Mouse (Mus musculus): ENCODE results near the gene Ndrg4.
"Not testable (repeated sequence)": the region's sequence is repeated elsewhere in the genome, so short reads cannot be mapped to it uniquely, and the experiment has no call there.

Gene Ndrg4

DNA sequence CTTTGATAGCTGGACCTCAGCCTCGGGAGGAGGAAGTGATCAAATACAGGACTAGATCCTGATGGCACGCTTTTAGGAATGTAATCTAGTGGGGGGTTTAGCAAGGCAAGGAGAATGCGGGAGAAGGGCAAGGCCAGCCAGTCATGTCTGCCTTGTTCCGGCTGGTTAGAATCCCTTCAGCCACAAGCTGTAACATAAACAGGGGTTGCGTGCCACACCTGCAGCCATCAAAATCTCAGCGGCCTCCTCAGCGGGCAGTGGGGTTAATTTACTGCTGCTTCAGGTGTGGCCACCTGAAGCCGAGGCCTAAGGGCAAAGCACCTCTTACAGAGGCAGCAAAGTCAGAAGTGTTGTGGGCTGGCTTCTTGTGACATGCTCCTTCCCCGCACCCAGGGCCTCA is at the start of gene Ndrg4:
Gene Ndrg4, plus strand, starts transcription at position 350 of the 400 bp plus-strand sequence.
- no peak for DNase-seq (ENCODE audit: low spot score)

DNA sequence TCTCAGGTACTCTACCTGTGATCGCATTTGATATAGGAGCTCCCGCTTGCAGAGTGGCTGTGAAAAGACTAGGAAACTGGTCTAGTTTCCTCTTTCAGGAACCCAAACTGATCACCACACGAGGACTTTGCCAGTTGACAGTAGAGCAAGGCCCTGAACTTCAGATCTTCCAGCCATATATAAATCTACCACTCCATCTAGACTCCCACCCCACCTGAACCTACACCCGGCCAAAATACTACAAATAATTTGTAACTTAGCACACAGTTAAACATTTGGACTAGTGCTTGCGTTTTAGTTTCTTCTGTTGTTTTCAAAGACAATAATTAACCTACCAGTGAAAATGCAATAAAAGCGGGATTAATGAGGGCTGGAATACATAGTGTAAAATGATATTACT is 43.9 kb upstream of the Ndrg4 start:
- DNase-seq (ENCODE audit: low spot score): no peak

DNA sequence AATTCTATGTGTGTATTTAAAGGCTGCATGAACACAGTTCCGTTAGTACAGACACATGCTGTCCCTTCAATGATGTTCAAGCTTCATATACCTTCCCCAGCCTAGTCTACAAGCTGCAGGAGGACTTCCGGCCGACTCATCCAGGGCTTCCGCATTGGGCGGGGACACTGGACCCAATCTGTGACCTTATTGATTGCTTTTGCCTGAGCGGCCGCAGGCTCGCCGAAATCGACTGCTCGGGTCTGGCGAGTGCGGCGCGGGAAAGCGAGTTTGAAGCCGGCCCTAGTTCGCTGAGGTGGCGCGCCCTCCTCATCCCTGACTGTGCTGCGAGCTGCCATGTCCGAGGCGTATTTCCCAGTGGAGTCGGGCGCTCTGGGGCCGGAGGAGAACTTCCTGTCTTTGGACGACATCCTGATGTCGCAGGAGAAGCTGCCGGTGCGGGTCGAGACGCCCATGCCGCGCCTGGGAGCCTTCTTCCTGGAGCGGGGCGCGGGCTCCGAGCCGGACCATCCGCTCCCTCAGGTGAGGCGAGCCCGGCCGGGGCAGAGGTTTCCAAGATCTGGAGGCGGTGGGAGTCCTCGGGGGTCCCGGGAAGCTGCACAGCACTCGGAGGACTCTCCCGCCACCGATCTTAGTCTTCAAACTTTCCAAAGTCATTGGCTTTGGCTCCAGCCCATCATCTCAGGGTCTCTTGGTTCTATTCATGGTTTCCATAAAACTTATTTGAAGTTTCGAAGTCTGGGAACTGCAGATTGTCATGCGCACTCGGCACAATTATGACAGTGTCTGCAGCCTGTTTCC is 43.3 kb upstream of the Ndrg4 start, which contains the start of gene Gins3:
Gene Gins3, plus strand, starts transcription at position 192 of the 801 bp plus-strand sequence.
- peak; percentile 91 for DNase-seq (ENCODE audit: low spot score)

DNA sequence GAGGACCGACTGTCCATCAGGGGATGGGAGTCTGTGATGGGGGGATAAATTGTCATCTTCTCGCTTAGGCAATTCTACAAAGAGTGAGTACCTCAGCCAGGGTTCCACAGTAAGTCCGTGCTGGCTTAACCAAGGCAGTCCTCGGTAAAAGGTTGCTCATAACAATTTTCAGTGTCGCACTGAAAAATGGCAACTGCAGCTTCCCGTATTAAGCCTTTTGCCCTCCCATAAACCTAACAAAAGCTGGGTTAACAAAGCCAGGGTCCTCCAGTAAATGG is 42.8 kb upstream of the Ndrg4 start:
- DNase-seq (ENCODE audit: low spot score): no peak

DNA sequence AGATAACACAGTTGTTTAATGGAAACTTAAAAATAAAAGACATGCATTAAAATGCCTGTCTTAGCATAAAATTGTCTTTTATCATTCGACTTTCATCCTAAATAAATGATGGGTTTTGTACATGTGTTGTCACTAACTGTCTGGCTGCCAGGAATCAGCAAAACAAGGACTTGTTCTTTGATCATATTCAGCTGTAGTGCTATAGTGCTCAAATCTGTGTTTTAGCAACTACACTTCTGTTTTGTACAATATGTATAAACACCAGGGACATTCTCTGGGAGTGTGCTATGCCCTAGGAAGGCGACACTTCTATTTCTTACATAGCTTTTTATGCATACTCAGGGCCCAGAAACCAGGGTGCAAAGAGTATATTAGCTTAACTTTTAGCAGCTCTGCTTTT is 31.8 kb upstream of the Ndrg4 start:
- DNase-seq (ENCODE audit: low spot score): no peak

DNA sequence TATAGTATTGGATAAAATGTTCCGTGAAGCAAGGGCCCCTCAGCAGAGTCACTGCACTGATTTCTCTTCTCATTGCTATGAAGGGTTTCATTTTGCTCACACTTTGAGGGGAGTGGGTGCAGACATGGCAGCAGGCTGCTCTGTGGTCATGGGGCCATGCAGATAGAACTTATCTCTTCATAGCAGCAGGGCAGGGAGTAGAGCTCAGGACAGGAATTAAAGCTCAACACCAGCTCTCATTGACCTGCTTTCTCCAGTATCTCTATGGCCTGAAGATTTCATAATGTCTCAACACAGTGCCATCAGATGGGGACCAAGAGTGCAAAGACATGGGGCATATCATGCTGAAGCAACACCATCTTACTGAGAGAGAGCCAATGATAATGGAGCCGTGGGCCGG is 28.5 kb upstream of the Ndrg4 start:
- no peak for DNase-seq (ENCODE audit: low spot score)

DNA sequence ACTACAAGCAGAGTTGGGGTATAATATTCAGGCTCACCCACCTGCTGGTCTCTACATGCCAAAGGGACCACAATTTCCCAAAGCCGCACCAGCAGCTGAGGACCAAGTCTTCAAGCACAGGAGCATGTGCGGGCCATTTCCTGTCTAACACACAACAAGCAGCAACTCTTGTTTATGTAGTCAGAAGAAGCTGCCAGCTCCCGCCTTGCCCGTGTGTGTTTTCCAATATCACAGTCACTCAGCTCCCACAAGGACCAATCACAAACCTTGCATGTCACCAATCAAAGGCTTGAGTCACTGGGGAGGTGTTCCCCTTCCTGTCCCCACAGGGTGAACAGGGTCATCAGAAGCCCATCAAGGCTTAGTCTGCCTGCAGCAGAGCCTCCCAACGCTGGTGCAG is 23.4 kb upstream of the Ndrg4 start:
- no peak for DNase-seq (ENCODE audit: low spot score)

DNA sequence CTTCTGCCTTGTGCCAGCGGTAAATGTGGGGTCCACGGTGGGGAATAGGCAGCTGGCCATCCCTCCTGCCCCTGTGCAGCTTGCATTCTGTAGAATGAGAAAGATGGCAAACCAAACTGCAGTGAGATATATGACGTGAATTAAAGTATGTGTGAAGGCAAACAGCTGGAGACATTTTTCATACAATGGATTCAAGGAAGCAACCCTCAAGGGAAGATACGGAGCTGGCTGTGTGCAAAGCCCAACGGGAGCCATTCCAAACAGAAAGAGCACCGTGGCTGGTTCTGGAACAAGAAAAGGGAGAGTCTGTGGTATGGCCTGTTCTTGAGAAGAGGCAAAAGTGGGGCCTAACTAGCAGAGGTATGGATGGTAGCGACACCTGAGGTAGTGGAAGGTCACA is 20.9 kb upstream of the Ndrg4 start:
- DNase-seq (ENCODE audit: low spot score): no peak

DNA sequence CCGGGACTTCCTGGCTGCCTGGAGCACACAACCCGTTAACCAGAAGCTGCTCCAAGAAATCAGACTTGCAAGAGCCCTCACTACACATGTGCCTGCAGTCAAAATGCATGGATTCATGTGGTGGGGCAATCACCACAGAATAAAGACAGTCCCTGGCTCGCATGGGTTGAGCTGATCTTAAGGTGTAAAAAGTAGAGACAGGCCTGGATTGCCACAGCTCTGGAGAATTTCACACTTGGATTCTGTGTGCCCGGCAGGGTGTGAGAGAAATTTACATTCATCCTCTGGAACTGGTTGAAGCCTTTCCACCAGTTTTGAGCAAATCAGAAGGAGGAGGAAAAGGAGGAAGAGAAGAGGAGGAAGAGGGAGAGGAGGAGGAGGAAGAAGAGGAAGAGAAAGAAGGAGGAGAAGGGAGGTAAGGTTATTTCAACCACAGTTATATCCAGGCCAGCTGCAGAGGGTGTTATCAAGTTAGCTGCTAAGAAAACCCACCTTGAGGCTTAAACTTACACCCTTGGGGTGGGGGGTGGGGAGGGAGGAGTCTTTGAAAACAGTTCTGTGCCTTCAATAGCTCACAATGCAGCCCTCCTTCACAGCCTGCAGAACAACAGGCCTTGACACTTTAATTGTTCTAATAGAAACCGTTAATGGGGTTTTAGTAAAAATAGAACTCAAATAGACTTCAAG is 20.3 kb upstream of the Ndrg4 start:
- DNase-seq (ENCODE audit: low spot score): no peak

DNA sequence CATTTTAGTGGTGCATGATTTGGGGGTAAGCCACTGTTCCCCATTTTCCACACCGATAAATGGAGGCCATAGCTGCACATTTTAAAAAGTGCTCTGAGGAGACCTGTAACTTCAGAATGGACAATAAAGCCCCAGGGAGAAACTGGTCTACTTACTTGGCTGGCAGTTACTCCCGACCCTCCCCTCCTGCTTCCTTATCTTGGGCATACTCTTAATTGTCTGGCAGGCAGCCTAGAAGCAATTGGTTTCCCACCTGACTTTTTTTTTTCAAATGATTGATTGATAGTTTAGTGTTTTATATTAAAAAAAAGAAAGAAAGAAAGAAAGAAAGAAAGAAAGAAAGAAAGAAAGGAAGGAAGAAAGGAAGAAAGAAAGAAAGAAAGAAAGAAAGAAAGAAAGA is 19.3 kb upstream of the Ndrg4 start:
- no peak for DNase-seq (ENCODE audit: low spot score)

DNA sequence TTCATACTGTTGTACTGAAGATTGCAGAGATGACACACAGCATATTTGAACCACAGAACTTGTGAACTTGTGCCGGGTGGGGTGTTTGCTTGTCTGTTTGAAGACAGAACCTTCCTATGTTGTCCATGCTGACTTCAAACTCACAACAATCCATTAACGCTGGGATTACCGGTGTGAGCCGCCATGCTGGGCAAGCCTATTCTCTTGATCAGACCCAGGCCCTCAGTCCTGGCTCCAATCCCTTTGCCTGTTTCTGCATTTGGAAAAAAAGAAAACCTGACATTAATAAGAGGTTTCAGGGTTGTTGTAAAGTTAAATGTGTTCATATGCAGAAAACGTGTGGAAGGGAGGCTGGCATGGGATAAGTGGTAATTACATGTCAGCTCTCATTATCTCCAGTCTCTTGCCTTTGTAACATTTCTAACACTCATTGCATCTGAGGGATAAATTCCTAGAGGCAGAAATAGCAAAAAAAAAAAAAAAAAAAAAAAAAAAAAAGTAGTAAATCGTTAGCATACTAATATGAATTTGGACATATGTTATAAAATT is 16.4 kb upstream of the Ndrg4 start:
- no peak for DNase-seq (ENCODE audit: low spot score)

DNA sequence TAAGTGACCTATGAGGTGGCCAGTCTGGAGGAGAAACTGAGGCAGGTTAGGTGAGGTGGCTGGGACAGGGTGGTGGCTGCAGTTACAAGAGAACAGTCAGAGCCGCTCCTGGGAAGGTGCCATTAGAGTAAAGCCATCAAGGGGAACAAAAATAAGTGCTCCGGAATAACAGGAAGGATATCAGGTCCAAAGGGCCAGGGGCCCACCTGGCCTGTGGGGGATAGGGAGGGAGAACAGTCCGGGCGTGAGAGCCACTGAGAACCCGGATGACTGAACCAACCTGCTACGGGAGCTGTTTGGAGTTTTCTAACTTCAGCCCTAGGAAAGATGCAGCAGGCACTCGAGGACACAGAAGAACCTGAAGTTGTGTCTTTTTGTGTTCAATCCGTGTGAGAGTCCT is 15.7 kb upstream of the Ndrg4 start:
- DNase-seq (ENCODE audit: low spot score): no peak

DNA sequence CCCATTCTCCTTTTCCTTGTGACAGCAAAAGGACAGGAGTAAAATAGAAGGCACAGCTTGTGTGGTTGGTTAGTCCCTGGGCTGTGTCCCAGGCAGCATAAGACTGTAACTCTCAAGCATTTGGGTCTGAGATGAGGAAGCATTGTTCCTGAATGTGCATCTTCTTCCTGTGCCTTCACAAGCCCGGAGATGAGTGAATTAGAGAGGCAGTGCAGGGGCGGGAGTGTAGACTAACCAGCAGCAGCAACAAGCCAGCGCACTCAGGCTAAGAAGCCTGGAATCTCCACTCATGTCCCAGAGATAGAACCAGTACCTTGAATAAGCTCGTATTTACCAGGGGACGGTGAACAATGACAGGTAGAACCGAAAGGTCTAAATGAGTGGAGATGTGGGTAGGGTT is 15.2 kb upstream of the Ndrg4 start:
- DNase-seq (ENCODE audit: low spot score): no peak

DNA sequence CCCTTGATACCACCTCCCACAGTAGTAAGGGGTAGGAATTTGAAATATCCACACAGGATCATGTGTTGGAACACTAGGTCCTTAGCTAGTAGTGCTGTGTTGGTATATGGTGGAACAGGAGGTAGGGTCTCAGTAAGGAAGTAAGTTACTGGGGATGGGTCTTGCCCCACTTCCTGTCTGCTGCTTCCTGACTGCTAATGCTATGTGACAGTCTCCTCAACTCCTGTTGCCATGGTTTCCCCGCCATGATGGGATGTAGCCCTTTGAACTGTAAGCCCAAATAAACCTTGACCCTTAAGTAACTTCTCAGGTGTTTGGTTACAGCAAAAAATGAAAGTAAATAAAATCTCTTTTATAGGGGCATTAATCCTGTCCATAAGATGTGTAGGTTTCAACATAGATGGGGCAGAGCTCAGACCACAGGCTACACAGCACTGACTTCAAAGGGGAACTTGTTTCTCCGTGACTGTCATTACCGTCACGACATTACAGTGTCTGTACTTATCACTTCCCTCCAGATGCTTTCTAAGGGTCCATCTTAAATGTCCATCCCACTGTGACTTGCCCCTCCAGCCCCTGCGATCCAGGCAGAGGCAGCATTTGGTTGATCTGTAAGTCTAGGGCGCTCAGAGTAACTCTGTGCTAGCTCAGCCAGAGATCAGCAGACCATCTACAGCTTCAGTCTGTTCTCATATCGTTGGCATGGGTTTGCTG is 13.7 kb upstream of the Ndrg4 start:
- no peak for DNase-seq (ENCODE audit: low spot score)

DNA sequence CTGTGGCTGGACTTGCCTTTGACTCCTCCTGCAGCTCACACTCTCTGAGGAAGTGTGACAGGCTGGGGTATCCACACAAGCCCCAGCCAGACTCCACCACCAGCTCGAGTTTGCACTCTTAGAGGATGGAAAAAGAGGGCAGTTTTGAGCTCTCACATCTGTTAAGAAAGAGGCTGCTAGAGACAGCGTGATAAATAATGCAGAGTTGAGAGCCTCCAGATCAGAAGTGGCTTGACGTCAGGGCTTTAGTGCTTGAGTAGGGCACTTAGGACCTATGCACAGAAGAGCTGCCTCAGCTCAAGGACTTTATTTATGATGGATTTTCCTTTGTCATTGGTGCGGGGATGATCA is 13.2 kb upstream of the Ndrg4 start:
- no peak for DNase-seq (ENCODE audit: low spot score)

DNA sequence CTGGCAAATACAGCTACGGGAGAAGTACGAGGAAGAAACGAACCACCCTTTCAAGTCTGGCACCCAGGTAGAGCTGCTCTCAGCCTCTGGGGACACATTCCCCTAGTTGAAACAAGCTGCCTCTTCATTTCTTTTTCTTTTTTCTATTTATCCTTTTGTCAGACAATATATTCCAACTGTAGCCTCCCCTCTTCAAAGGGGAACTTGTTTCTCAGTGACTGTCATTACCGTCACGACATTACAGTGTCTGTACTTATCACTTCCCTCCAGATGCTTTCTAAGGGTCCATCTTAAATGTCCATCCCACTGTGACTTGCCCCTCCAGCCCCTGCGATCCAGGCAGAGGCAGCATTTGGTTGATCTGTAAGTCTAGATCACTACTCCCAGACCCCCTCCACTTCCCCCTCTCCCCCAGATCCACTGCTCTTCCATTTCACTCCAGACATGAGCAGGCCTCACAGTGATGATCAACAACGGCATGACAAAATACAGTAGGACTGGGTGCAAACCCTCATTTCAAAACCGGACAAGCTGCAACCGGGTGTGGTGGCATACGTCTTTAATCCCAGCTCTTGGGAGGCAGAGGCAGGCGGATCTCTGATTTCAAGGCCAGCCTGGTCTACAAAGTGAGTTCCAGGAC is 10.8 kb upstream of the Ndrg4 start:
- not testable (repeated sequence) for DNase-seq (ENCODE audit: low spot score)

DNA sequence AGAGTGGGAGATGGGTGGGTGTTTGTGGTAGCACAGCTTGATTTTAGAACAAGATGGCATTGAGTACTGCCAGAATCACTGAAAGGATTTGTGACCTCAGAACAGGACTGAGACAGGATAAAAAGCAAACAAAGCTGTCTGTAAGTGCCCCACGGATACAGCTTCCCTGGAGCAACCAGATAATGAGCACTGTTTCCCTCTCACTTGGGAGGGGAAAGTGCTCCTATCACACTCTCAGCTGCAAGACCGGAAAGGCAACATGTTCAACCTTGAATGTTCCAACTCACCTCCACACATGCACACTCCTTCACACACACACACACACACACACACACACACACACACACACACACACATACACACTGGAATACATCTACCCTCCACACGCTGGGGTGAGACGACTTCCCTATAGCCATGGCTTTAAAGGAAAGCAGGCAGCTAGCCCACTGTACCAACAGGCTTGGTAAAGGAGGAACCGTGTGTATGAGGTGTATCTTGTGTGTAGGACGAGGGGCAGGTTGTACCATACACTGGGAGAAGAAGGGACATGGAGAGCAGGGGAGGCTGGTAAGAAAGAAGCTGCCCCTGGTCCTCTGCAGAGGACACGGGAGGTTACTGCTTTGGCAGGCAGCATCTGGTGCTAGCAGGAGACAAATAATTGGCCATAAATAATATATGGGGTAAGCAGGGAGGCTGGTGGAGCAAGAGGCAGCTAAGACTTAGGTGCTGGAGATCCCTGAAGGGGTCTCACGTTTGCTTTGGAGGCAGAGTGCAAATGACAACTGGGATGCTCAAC is 8.4 kb upstream of the Ndrg4 start:
- no peak for DNase-seq (ENCODE audit: low spot score)

DNA sequence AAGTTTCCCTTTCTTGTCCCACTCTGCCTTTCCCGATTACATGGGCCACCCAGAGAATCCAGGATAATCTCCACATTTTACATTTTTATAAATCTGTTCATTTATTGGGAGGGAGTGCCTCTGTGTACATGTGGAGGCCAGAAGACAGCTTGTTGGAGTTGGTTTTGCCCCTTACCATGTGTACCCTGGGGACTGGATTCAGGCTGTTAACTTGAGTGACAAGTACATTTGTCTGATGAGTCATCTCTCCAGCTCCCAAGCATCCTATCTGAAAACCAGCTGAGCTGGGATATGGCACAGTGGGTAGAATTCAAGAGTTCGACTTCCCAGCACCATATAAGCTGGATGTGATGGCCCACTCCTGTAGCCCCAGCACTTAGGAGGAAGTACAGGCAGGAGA is 6.8 kb upstream of the Ndrg4 start:
- DNase-seq (ENCODE audit: low spot score): no peak

DNA sequence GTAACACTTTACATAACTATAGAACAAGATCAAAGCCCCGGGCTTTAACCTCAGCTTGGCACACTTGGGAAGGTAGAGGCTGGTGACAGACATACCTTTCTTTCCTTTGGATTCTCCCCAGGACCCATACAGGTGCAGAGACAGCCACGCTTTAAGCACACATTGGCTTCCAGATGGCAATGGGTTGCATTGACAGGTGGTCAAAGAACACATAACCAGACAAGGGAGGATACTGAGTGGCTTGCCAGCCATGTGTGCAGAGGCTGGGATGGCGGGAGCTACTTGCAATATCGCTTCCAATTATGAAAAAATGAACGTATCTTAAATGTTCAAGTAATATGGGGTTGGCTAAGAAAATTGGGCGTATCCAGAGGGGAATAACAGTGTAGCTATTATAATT is 4.9 kb upstream of the Ndrg4 start:
- DNase-seq (ENCODE audit: low spot score): no peak

DNA sequence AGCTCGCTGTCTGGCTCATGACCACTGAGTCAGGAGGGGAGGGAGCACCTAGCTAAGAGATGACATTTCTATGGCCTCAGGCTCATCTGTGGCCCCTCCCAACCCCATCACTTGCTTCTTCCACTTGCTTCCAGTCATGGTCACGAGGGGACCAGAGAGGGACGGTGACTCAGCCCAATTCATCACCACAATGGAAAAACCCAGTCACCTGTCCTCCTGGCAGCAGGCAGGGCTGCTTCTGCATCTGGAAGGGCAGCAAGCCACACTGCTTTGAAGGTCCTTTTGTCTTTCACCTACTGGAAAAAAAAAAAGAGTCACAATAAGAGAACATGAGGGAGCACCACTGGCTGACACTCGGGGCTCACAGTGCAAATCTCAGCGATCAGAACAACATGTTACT is 4.0 kb upstream of the Ndrg4 start:
- DNase-seq (ENCODE audit: low spot score): no peak

DNA sequence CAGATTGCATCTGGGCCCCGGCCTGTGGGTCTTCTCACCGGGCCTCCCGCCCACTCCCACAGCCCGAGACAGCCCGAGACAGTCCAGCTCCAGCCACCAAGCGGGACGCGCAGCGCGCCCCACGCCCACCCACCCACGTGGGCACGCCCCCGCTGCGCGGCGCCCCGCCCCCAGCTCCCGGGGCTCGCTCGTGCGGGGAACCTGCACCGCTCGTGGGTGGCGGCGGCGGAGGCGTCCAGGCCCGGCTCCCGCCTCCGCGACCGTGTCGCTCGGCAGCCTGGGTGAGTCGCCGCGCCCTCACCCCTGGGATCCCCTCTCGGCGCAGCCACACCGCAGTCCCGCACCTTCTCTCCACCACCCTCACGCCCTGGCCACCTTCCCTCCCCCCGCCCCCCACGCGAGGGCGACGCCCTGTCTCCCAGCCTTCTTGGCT is 827 bp downstream of the Ndrg4 start:
- no peak for DNase-seq (ENCODE audit: low spot score)
